Mouse (Mus musculus) olfactory bulb, adult 2 months (tissue): ENCODE results near the gene Atp8a2. TPM values are rescaled to one million over a fixed set of nuclear protein-coding genes. Genes with fewer than 3 reads are reported as not detected.

Experiments
- H3K27ac ChIP-seq: fragments of 200-500 bp; 2 replicates; pipeline ENCODE4 v1.5.1; 2012; ENCODE audit warnings: low read depth, low read length; ENCODE audit not compliant: insufficient read depth
- H3K4me1 ChIP-seq: fragments of 200-500 bp; 2 replicates; pipeline ENCODE4 v1.6.1; 2012; ENCODE audit warnings: low read length; ENCODE audit not compliant: control insufficient read depth, insufficient read depth
- H3K4me3 ChIP-seq: fragments of 200-500 bp; 2 replicates; pipeline ENCODE4 v1.5.1; 2012; ENCODE audit warnings: mild to moderate bottlenecking, low read depth, low read length, moderate library complexity; ENCODE audit not compliant: insufficient read depth
- CTCF ChIP-seq: fragments of 200-500 bp; IDR thresholded peaks from 2 replicates; pipeline ENCODE4 v1.5.1; 2012; ENCODE audit warnings: low read depth, mild to moderate bottlenecking, low read length, moderate library complexity; ENCODE audit not compliant: insufficient read depth
- POLR2A ChIP-seq: fragments of 200-500 bp; IDR thresholded peaks from 2 replicates; pipeline ENCODE4 v1.6.1; 2012; ENCODE audit warnings: mild to moderate bottlenecking, low read depth, low read length, moderate library complexity; ENCODE audit not compliant: insufficient read depth
- WGBS: fragments of 180-500 bp; shearing (Covaris S2); methylation state at CpG from one replicate; pipeline ENCODE4 v1.1.7; 2018; 5-methylcytosine and 5-hydroxymethylcytosine counted together
- polyA plus RNA-seq: library from polyadenylated mRNA; stranded (reverse); fragments of >200 nt; gene quantifications from 2 replicates; pipeline ENCODE4 v1.2.4, GENCODE M21; 2012; ENCODE audit warnings: low replicate concordance; ENCODE audit not compliant: missing spikeins, insufficient read depth, insufficient read length

Atp8a2 gene
- polyA plus RNA-seq, 1 experiment = not detected

- no peak overlapping the region for H3K4me3 ChIP-seq
- H3K4me1 ChIP-seq = peaks cover 2% of the 10 kb centered on the region; the same call in 1 of the 2 replicates
- WGBS = 33% methylated on average over 4 of the region's 4 CpGs
- TF ChIP-seq POLR2A = no peak
- TF ChIP-seq CTCF = no peak
- no peak overlapping the region for H3K27ac ChIP-seq
Observed at GRCm38 (mm10) chr14:59806159-59806558, 390.8 kb downstream of the Atp8a2 start.

DNA sequence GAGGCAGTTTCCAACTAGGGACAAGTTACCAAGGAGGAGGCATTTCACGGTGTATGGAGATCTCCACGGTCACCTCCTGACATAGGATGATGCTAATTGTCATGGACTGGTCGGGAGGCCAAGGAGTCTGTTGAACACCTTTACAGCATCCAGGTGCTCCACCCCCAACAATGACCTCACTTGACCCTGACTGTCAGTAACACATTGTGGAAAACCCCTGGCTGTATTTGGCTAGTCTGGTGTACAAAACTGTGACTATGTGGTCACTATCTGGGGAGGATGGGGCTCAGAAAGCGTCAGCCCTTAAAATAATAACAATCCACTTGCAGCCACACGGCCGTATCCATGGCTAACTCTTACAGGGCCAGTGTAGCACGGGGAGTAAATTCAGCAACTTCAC lies 391.3 kb downstream of the Atp8a2 start:
- WGBS = 69% methylated on average over 7 of the region's 7 CpGs
- TF ChIP-seq POLR2A = no peak
- TF ChIP-seq CTCF = no peak
- Histone ChIP-seq H3K4me1 (peaks cover 2% of the 10 kb centered on the region; the same call in 1 of the 2 replicates), H3K4me3 (no peak overlapping the region), H3K27ac (no peak overlapping the region)

DNA sequence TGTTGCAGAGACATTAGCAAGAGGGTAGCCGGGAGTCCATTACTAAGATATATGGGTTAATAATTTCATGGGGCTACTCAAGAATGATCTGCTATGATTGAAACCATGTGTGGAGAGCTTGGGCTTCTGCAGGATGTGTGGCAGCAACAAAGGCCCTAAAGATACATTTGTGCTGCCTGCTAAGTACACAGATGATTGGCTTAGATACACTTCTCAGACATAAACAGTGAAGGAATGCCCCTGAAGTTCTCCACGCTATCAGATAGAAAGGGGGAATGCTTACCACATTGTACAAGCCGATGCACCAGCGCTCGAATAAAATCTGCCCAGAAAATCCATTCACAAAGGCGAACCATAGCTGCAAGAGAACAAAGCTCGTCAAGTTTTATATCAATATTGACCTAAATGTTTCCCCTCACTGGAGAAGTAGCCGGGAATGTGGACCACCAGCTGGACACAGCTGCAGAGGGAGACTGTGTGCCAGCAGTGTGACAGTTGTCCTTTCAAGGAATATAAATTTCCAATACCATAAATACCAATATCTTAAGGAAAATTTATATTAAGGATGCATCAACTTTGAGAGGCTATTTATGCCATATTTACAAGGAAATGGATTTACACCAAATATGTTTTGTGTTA lies 394.9 kb downstream of the Atp8a2 start:
- Histone ChIP-seq H3K4me1 (peaks cover 2% of the 10 kb centered on the region; the same call in 1 of the 2 replicates), H3K27ac (no peak overlapping the region), H3K4me3 (no peak overlapping the region)
- no peak for TF ChIP-seq CTCF
- TF ChIP-seq POLR2A = no peak
- WGBS = 86% methylated on average over 8 of the region's 8 CpGs

DNA sequence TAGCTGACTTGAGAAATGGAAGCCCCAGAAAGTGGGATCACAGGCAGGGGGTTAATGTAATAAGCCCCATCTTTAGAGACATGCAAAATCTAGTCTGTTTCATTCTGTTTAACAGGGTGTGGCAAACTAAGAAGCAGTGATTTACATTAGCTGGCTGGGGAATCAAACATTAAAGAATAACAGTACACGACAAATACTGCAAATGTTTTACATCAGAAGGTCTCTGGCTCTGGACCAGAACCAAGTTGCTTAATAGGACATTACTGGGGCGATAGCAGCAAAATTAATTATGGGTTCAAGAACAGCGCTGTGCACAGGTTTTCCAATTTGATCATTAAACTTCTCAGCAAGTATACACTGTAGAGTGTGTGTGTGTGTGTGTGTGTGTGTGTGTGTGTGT lies 397.5 kb downstream of the Atp8a2 start:
- Histone ChIP-seq H3K4me3 (no peak overlapping the region), H3K27ac (no peak overlapping the region), H3K4me1 (no peaks in the 10 kb centered on the region)
- no peak for TF ChIP-seq POLR2A
- WGBS = 73% methylated on average over 3 of the region's 3 CpGs

- WGBS = 54% methylated on average over 10 of the region's 10 CpGs
- H3K4me1 ChIP-seq = no peaks in the 10 kb centered on the region
- TF ChIP-seq POLR2A (no peak), CTCF (no peak)
- no peak overlapping the region for H3K27ac ChIP-seq
- H3K4me3 ChIP-seq = no peak overlapping the region
Observed at GRCm38 (mm10) chr14:59793841-59794240, 403.1 kb downstream of the Atp8a2 start.

- Histone ChIP-seq H3K4me3 (no peak overlapping the region), H3K27ac (no peak overlapping the region), H3K4me1 (no peaks in the 10 kb centered on the region)
- TF ChIP-seq POLR2A = no peak
- no peak for TF ChIP-seq CTCF
- 75% methylated on average over 11 of the region's 11 CpGs for WGBS
Observed at GRCm38 (mm10) chr14:59783348-59784341, 413.3 kb downstream of the Atp8a2 start.

DNA sequence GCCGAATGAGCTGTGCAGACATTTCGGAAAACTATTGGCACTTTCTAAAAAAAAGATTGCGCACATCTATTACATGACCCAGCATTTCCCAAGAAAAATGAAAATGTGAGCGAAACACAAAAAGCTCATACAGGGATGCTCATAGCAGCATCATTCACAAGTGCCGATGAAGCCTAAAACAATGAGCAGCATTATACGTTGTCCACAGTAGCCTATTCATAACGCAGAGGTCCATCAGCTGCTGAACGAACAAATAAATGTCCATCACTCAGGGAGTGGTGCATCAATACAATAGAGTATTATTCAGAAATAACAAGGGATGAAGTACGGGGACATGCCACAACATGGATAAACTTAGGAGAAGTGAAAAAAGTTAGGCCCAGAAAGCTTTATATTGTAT lies 416.6 kb downstream of the Atp8a2 start:
- WGBS = 78% methylated on average over 9 of the region's 9 CpGs
- Histone ChIP-seq H3K4me3 (no peak overlapping the region), H3K27ac (no peak overlapping the region), H3K4me1 (no peaks in the 10 kb centered on the region)
- no peak for TF ChIP-seq POLR2A

DNA sequence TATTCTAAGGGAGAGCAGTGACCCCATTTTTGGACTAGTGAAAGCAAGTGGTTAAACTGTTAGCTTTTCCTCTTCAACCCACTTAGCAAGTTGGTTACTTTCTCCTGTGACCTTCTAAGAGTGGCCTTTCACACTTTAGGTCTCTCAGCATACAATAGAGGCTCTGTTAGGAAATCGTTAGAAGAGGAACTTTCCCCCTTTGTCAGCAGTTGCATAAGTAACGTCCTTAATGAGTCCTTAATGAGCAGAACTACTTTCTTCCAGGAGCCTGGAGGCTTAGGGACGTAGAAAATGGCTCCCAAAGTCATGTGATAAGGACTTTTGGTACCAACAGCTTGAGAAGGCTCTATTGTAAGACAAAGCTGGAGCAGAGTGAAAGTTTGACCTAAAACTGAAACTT lies 434.8 kb downstream of the Atp8a2 start:
- Histone ChIP-seq H3K4me3 (no peak overlapping the region), H3K4me1 (peaks cover 5% of the 10 kb centered on the region; the same call in 1 of the 2 replicates), H3K27ac (no peak overlapping the region)
- WGBS = 63% methylated on average over 3 of the region's 3 CpGs
- no peak for TF ChIP-seq CTCF
- TF ChIP-seq POLR2A = no peak

DNA sequence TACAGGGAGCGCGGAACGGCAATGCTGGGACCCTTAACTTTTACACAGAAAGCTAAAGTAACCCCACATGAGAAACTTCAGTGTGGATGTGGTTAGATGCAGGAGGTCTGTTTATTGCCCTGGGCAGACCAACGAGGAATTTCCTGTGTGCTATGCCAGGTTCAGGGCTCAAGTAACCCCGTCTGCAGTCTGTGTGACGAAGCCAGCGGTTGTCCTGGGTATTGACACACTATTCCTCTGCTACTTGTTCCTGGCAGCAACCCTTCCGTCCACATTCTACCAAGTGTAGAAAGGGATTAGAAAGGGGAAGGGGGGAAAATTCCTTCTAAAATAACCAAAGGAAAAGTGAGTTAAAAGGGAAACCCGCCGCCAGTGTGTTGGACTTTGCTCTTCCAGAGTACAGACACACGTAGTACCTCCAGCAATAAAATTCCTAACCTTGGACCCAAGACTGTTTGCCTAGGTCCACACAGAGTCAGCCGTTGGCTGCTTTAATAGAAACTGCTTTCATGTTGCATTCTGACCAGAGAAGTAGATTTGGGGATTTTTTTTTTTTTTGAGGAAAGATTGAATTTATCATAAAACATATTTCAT lies 437.0 kb downstream of the Atp8a2 start:
- Histone ChIP-seq H3K27ac (no peak overlapping the region), H3K4me1 (peaks cover 5% of the 10 kb centered on the region; the same call in 1 of the 2 replicates), H3K4me3 (no peak overlapping the region)
- TF ChIP-seq CTCF = no peak
- no peak for TF ChIP-seq POLR2A
- WGBS = 80% methylated on average over 12 of the region's 12 CpGs
